Mouse (Mus musculus) midbrain, postnatal 0 days (tissue): ENCODE results near the gene Pomc. TPM values are rescaled to one million over a fixed set of nuclear protein-coding genes. Genes with fewer than 3 reads are reported as not detected.

Source experiments
- ATAC-seq: fragments of 200-750 bp; cut with Nextera tagmentation; 2 replicates; pipeline ENCODE4 v1.8.0; 2017; ENCODE audit warnings: moderate number of reproducible peaks, mild to moderate bottlenecking, moderate TSS enrichment, moderate library complexity; ENCODE audit not compliant: low FRiP score
- DNase-seq: peaks from one replicate; pipeline ENCODE4 v3.0.0-alpha.2; 2015; ENCODE audit warnings: low spot score
- H3K27ac ChIP-seq: fragments of 300-500 bp; sonication (generic); 2 replicates; pipeline ENCODE4 v1.5.1; 2014; ENCODE audit warnings: low read depth, mild to moderate bottlenecking, low read length, mixed read lengths
- H3K27me3 ChIP-seq: fragments of 300-500 bp; sonication (generic); 2 replicates; pipeline ENCODE4 v1.6.1; 2014; ENCODE audit warnings: low read length, control low read depth, mixed read lengths; ENCODE audit not compliant: insufficient read depth
- H3K36me3 ChIP-seq: fragments of 300-500 bp; sonication (generic); 2 replicates; pipeline ENCODE4 v1.6.1; 2014; ENCODE audit warnings: low read length, control low read depth, mixed read lengths; ENCODE audit not compliant: insufficient read depth
- H3K4me1 ChIP-seq: fragments of 300-500 bp; sonication (generic); 2 replicates; pipeline ENCODE4 v1.6.1; 2014; ENCODE audit warnings: mild to moderate bottlenecking, control low read depth, antibody characterized with exemption, low read length, mixed read lengths; ENCODE audit not compliant: insufficient read depth
- H3K4me2 ChIP-seq: fragments of 300-500 bp; sonication (generic); 2 replicates; pipeline ENCODE4 v1.6.1; 2014; ENCODE audit warnings: low read depth, mild to moderate bottlenecking, low read length, mixed read lengths; ENCODE audit not compliant: poor library complexity, severe bottlenecking
- H3K4me3 ChIP-seq: fragments of 300-500 bp; sonication (generic); 2 replicates; pipeline ENCODE4 v1.5.1; 2014; ENCODE audit warnings: low read depth, mild to moderate bottlenecking, low read length, moderate library complexity
- H3K9ac ChIP-seq: fragments of 300-500 bp; sonication (generic); replicated peaks from 2 replicates; pipeline ENCODE4 v1.6.1; 2014; ENCODE audit warnings: mild to moderate bottlenecking, low read length, moderate library complexity, mixed read lengths; ENCODE audit not compliant: poor library complexity, severe bottlenecking
- H3K9me3 ChIP-seq: fragments of 300-500 bp; sonication (generic); 2 replicates; pipeline ENCODE4 v1.6.1; 2016; ENCODE audit warnings: low read length, control low read depth
- CTCF ChIP-seq: IDR thresholded peaks from 2 replicates; pipeline ENCODE4 v1.5.1; 2016; ENCODE audit warnings: antibody characterized with exemption, mild to moderate bottlenecking
- WGBS: fragments of 180-500 bp; shearing (Covaris S2); extraction: QIAGEN DNeasy Blood & Tissue Kit; methylation state at CpG from one replicate; pipeline ENCODE4 v1.1.7; 2014; 5-methylcytosine and 5-hydroxymethylcytosine counted together
- polyA plus RNA-seq: library from polyadenylated mRNA; unstranded; fragments of >200 nt; fragmentation: Nextera tagmentation; extraction: Ambion mirVana; gene quantifications from 2 replicates; pipeline ENCODE4 v1.2.1, GENCODE M21; 2015
- total RNA-seq: library from RNA; depleted of rRNA; stranded (reverse); fragments of >200 nt; gene quantifications from 2 replicates; pipeline ENCODE4 v1.2.3, GENCODE M21; 2014; rRNA removed

The Pomc gene
- 2.2 and 2.4 TPM in 2 replicates for total RNA-seq
- 7.9 and 9.8 TPM in 2 replicates for polyA plus RNA-seq

DNA sequence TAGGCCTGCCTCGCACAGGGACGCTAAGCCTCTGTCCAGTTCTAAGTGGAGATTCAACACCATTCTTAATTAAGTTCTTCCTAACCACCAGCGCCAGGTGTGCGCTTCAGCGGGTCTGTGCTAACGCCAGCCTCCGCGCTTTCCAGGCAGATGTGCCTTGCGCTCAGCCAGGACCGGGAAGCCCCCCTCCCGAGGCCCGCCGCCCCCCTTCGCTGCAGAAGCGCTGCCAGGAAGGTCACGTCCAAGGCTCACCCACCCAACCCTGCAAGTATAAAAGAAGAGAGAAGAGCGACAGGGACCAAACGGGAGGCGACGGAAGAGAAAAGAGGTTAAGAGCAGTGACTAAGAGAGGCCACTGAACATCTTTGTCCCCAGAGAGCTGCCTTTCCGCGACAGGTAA lies at the start of gene Pomc:
Gene Pomc, plus strand, starts transcription at position 301 of the 400 bp plus-strand sequence.
- WGBS = 26% methylated on average over 22 of the region's 22 CpGs
- Histone ChIP-seq H3K4me2 (0 out of 2 replicates have a peak within 1 kb of the TSS, but pooled peaks have one; percentile 22), H3K27ac (no peak within 1 kb of the TSS), H3K27me3 (peaks cover 13% of the 10 kb centered on the region; the same call in 1 of the 2 replicates), H3K9ac (no peak within 1 kb of the TSS), H3K9me3 (no peaks in the 10 kb centered on the region), H3K4me3 (no peak within 1 kb of the TSS), H3K4me1 (no peaks in the 10 kb centered on the region), H3K36me3 (no peaks in the 10 kb centered on the region)
- ATAC-seq = 0 out of 2 replicates have a peak, but pooled peaks have one; percentile 42
- DNase-seq = no peak
- no peak for TF ChIP-seq CTCF

DNA sequence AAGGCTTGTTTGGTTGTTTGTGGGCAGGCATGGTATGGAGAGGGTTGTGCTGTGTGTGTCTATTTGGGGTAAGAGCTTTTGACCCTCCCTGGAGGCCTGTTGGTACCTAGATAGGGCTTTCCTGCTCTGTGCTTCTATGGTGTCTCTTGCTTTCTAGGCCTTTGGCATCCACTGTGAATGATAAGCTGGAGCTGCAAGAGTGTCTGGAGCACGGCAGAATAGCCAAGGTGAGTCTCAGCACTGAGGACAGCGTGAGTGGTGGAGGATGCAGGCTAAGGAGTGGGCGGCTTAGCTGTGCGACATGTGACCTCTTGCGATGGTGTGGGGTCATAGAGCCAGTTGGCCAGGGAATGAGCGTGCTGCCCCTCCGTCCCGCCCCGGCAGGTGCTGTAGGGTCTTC lies 49.3 kb upstream of the Pomc start:
- TF ChIP-seq CTCF = no peak
- DNase-seq (no peak), ATAC-seq (no peak)
- no peaks in the 10 kb centered on the region for H3K9me3 ChIP-seq
- no peaks in the 10 kb centered on the region for H3K4me1 ChIP-seq
- no peak overlapping the region for H3K27ac ChIP-seq
- no peak overlapping the region for H3K4me2 ChIP-seq
- H3K27me3 ChIP-seq = no peaks in the 10 kb centered on the region
- WGBS = 94% methylated on average over 9 of the region's 9 CpGs
- no peak overlapping the region for H3K9ac ChIP-seq
- no peak overlapping the region for H3K4me3 ChIP-seq
- H3K36me3 ChIP-seq = peaks cover 57% of the 10 kb centered on the region

DNA sequence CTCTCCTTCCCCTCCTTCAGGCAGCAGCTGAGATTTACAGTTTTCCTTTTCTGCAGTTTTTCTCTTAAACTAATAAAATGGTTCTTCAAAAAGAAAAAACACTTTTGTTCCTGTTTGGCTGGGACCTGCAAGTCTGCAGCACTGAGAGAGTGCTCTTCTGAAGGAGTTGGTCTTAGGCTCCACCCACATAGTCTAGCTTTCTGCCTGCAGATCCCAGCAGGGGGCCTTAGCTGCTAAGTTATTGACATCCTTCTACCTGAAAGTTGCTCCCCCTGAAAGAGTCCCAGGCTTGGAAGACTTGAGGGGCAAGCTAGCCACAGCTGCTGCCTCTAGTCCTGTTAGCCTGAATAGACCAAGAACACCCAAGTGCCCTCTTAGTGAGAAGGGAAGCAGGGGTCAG lies 48.4 kb upstream of the Pomc start:
- DNase-seq = no peak
- H3K27me3 ChIP-seq = no peaks in the 10 kb centered on the region
- H3K36me3 ChIP-seq = peaks cover 58% of the 10 kb centered on the region
- no peaks in the 10 kb centered on the region for H3K9me3 ChIP-seq
- TF ChIP-seq CTCF = no peak
- no peaks in the 10 kb centered on the region for H3K4me1 ChIP-seq
- H3K9ac ChIP-seq = no peak overlapping the region
- no peak overlapping the region for H3K4me2 ChIP-seq
- no peak overlapping the region for H3K4me3 ChIP-seq
- H3K27ac ChIP-seq = no peak overlapping the region
- no peak for ATAC-seq

DNA sequence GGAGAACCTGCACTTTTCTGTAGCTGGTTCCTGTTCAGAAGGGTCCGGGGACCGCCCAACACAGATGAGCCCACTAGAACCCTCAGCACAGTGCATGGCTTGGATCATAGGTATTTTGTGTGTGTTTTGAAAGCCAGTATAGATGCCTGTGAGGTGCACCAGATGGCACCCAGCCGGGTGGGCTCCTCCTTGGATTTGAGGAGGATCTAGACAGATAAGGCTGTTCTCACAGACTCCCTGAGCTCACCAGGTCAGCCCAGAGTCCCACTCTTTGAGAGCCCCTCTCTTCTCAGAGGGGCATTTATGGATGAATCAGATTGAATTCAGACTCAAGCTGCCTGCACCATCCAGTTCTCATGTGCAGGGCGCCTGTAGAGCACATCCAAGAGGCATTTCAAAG lies 47.7 kb upstream of the Pomc start:
- Histone ChIP-seq H3K4me1 (no peaks in the 10 kb centered on the region), H3K36me3 (peaks cover 51% of the 10 kb centered on the region), H3K4me3 (no peak overlapping the region), H3K4me2 (no peak overlapping the region), H3K9ac (no peak overlapping the region), H3K27ac (no peak overlapping the region), H3K27me3 (no peaks in the 10 kb centered on the region), H3K9me3 (no peaks in the 10 kb centered on the region)
- no peak for TF ChIP-seq CTCF
- DNase-seq (no peak), ATAC-seq (no peak)
- WGBS = 85% methylated on average over 4 of the region's 4 CpGs

DNA sequence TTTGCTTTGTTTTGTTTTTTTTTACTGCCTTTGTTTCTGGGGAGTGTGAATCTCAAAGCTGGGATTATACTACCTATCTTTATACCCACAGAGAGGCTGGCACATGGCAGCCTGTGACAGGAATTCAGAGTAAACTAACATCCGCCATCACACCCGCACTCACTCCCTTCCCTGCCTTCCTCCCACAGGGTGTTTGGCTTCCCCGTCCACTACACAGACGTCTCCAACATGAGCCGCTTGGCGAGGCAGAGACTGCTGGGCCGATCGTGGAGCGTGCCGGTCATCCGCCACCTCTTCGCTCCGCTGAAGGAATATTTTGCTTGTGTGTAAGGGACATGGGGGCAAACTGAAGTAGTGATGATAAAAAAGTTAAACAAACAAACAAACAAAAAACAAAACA lies 47.3 kb upstream of the Pomc start:
- H3K27ac ChIP-seq = no peak overlapping the region
- H3K9me3 ChIP-seq = no peaks in the 10 kb centered on the region
- 64% methylated on average over 13 of the region's 13 CpGs for WGBS
- no peak overlapping the region for H3K9ac ChIP-seq
- DNase-seq (no peak), ATAC-seq (no peak)
- H3K4me1 ChIP-seq = no peaks in the 10 kb centered on the region
- no peak for TF ChIP-seq CTCF
- peaks cover 47% of the 10 kb centered on the region for H3K36me3 ChIP-seq
- no peak overlapping the region for H3K4me2 ChIP-seq
- H3K4me3 ChIP-seq = no peak overlapping the region
- no peaks in the 10 kb centered on the region for H3K27me3 ChIP-seq

DNA sequence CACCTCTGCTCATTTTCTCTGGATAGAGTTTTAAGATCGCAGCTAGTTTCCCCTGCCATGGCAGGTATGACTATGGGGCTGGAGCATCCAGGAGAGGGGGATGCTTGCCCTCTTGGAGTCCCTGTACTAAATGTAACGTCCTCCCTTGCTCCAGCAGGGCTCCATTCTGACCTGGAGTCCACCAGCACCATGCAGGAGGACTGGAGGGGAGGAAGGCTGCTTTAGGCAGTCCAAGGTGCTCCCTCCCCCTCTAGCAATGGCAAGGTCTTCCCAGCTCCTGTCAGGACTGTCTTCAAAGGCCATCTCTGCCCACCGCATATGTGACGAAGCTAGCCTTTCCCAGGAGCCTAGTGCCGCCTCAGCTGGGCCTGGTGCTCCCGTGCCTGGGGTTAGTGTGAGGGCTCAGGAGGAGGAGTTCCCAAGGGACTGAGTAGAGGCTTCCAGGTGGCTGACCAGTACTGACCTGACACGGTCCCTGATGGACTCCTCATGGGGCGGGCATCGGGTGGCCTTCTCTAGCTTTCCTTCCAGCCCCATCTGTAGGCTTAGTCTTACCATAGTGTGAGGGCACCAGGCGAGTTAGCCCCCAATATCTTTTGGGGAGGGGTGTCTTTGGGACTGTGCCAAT lies 44.2 kb upstream of the Pomc start:
- Histone ChIP-seq H3K9ac (no peak overlapping the region), H3K4me1 (no peaks in the 10 kb centered on the region), H3K27me3 (no peaks in the 10 kb centered on the region), H3K9me3 (no peaks in the 10 kb centered on the region), H3K4me2 (no peak overlapping the region), H3K4me3 (no peak overlapping the region), H3K27ac (no peak overlapping the region), H3K36me3 (peaks cover 42% of the 10 kb centered on the region)
- ATAC-seq (no peak), DNase-seq (no peak)
- no peak for TF ChIP-seq CTCF
- 74% methylated on average over 10 of the region's 10 CpGs for WGBS
